Mouse (Mus musculus) cerebellum, postnatal 10 days (tissue): ENCODE results near the gene Luzp2.
A peak's percentile ranks its signal among the peaks of the same experiment; 100 is the strongest.
"Not testable (repeated sequence)": the region's sequence is repeated elsewhere in the genome, so short reads cannot be mapped to it uniquely, and the experiment has no call there.

Experiments used
- DNase-seq, 2 experiments: peaks; one replicate each; pipeline ENCODE4 v3.0.0; 2021; ENCODE audit warnings: mixed read lengths in 2 of 2

The Luzp2 gene

DNA sequence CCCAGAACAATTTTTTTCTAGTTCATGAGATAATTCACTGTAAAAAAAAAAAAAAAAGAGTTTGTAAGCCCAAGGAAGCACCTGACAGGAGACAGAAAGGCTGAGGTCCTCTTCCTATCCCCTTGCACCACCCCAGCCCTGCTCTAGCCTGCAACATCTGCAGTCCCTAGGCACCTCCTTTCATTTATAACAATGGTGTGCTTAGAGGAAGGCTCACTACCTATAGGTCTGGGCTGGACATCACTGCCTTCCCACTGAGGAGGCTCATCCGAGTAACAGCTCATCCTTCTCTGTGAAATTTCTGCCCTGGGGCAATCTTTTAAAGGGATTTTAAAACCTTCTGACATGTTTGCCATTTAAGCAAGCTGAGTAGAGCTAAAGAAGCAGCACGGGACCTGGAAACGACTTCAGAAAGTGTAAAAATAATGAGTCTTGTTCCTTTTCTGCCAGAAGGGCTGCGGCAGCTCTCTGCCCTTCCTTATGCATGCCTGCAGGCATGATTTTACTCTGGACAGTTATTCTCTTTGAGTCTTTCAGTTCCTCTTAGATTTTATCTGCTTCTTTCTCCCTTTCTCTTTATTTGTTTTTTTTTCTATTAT, 174.0 kb downstream of the Luzp2 start:
- no peak for DNase-seq

DNA sequence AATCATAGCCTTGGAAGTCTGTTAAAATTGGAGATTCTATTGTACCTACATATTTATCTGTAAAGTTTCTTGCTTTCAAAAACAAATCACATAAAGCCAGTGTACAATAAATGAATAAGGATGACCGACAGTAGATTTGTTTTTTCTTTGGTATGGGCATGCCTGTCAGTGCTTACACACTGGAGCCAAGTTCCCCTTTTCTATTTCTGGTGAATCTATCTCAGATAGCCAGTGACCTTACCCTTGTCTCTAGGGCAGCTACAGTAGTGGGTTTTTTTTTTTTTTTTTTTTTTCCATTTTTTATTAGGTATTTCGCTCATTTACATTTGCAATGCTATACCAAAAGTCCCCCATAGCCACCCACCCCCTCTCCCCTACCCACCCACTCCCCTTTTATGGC, 298.6 kb downstream of the Luzp2 start:
- DNase-seq: not testable (repeated sequence)

GRCm38 (mm10) chr7:55188927-55189326, 353.6 kb downstream of the Luzp2 start:
- DNase-seq: no peak

DNA sequence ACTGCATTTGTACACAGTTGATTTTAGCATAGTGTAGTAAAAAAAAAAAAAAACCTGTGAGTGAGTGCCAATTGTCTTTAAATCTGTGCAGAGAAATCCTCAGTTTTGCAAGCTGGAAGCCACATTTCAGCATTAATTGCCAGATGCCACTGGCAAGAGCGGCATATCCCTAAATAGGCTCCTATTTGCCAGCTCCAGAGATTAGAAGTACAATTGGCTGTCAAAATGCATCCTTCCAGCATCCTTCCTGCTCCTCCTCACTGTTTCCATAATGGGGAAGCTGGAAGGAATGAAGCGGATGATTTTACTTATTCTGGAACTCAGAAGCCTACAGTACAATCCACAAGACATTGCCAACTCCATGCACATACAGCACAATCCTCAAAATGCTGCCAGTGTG, 354.2 kb downstream of the Luzp2 start:
- peak; percentile 43 to 59 for DNase-seq

GRCm38 (mm10) chr7:55190655-55191054, 355.4 kb downstream of the Luzp2 start:
- DNase-seq: no peak

DNA sequence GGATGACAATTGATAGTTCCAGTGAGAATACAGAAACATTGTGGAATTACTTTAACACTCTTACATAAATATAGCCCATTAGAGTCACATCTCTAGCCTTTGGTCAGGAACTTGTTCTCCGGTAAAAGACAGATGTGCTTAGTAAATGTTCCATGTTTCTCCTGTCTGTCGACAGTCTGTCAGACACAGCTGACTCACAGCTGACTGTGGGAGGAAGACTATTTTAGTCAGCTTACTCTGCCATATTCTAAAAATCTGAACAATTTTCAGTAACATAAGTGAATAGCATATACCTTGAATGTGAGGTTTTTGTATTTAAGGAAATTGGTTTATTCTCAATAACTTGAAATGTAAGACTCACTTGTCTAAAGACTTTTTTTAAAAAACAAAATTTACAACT, 363.5 kb downstream of the Luzp2 start:
- DNase-seq: no peak

DNA sequence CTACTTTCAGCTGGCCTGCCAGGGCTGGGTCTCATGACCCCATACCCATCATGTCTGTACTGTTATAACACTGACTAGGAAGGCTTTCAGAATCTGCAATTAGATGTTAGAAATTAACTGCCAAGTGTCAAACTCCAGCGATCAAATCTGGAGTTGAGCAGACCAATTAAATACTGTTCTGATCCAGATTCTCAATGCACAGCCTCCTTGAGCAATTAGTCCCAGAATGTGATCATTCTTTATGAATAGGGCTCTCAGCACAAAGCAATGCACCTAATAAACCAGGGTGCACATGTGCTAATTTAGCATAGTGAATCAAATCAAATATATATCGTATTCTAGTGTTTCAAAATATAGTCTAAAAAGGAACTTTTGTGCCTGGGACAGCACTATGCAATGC, 387.7 kb downstream of the Luzp2 start:
- DNase-seq: no peak

- DNase-seq: no peak
Measured at GRCm38 (mm10) chr7:55229407-55229806, 394.1 kb downstream of the Luzp2 start.
